Mouse (Mus musculus): ENCODE data around the gene Arhgap11a.

Arhgap11a gene

DNA sequence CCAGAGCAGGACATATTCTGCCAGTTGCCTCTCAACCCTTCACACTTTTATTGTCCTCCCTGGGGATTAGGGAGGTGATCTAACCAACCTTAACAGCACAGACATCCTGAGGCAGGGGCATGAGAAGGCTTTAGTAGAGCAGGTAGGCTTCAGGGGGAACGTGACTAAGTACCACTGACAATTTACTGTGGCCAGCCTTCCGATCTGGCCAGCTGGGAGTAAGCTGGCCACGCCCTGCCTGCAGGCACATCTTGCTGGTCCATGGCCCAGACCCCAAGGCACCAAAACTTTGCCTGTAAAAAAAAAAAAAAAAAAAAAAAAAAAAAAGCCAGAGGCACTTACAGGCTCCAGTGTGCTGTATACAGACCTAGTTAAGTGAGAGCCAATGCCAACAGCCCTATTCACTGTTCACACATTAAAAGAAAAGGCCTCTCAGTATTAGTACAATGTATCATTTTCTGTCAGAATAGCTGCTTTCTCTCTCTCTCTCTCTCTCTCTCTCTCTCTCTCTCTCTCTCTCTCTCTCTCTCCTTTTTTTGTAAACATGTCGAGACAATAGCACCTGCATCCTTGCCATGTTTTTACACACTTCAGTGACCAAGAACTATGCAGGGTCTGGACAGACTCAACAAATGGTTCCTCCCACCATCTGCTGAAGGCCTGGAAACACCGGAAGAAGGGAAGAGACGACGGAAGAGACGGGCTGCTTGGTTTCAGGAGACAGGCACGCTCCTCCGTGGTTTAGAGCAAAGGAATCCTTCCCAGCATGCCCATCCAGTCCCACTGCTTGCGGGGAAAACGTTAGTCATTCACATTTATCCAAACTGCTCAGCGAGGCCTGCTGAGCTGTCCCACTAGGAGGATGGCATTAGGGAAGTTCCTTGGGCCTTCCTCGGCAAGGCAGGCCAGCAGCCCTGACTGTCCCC is 30.5 kb downstream of the Arhgap11a start:
- no peak for DNase-seq

DNA sequence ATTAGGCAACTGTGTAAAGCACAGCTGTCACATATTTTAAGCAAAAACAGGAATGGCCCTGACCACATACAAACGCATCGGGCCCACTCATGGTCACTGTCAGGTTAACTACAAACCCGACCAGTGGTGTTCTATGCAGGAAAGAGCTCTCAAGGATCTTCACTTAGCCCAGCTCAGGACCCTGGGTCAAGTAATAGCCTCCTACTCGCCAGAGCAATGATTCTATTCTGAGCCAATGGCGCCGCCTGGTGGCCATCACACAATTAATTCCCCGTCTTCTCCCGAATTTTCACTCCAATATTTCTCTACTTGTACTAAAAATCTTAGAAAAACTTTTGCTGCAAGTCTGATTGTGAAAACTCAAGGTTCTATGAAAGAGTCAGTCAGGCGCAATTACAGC is 40.8 kb downstream of the Arhgap11a start:
- DNase-seq, result peak; percentile 58

DNA sequence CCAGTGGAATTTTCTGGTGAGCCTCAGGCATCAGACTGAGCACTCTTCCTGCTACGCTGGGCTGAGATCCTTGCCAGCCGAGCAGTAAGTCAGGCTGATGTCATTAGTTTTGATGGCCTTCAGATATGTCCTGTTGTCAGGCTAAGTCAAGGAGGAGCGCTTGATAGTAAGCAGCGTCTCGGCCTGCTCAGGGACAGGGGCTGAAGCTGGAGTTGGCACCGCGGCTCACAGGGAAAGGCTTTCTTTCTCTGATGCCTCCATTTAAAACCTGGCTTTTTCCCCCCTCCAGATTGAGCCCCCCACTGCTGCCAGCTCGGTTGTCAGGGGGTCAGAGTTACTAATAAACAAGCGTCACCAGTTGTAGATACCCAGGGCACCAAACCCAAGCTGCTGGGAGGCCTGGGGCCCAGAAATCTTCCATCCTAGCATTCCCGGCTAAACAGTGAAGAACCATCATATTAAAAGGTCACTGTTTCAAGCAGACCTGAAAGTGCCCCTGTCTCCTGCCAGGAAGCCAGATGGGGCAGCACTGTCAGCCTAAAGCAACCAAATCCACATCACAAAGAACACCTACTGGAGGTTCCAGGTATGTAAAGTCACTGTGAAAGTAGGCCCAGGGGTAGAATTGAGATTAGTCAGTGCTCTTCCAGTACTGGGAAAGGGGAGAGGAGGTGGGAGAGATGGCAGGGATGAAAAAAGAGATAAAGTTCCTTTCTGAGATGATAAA is 41.4 kb downstream of the Arhgap11a start:
- peak; percentile 50 for DNase-seq

DNA sequence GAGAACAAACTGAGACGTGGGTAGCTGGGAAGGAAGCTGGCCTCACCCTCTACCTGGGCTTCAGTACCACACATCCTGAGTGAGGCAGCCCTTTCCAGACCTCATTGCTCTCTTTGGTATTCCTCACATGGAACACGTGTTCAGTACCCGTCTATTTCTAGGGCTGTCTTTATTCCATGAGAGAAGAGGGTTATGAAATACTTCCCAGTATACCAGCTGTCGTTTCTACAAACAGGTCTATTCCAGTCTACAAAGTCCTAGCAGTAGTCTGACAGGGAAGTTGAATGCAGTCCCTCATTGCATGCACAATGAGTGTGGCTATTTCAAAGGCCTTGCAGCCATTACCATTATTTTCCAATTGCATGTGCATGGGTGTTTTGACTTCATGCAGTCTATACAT is 42.7 kb downstream of the Arhgap11a start:
- DNase-seq, result no peak

DNA sequence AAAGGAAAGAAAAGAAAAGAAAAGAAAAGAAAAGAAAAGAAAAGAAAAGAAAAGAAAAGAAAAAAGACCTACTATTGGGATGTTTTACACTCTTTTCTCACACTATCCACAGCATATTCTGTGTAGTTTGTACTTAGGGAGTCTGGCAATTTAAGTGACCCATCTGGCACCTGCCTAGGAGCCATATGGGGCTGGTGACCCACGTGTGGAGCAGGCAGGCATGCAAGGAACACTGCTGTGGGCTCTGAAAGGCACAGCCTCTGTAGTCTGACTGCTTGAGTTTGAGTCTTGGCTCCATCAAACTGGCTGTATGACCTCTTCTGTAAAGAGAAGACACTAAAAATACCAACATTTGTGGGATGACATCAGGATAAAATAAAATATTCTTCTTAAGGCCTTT is 44.7 kb downstream of the Arhgap11a start:
- peak; percentile 74 for DNase-seq

DNA sequence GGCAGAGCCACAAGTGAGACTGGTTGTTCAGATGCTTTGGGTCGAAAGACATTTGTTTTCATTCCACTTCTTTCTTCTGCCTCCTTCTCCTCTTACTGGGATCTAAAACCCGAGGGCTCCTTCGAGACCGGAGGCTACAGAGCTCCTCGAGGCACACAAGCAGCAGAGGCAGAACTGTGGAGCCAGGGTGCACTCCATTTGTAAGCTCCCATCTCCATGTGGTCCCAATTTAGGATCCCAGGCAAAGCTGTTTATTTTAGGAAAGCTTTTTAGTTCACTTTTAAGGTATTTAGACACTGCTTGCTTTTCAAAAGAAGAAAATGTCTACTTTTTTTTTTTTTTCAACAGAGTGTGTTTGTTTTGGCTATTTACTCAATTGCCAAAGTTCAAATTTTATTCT is 47.6 kb downstream of the Arhgap11a start:
- DNase-seq, result no peak

DNA sequence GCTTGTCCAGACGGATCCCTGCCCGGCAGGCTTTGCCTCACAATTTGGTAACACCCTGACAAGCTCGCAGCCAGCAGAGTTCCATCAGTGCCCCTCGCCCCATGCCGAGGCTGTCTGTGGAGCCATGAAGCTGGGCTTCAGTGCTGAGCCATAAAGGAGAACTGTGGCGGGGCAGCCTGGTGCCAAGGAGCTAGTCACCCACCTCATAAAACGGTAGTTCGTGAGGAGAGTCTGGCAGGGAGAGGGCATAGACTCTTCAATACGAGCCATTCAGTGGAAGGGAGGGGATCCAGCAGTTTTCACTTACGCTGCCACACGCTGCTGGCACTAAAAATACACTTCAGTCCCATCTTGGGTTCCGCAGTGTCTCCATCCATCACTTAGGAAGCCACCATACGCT is 49.9 kb downstream of the Arhgap11a start:
- DNase-seq, result no peak

DNA sequence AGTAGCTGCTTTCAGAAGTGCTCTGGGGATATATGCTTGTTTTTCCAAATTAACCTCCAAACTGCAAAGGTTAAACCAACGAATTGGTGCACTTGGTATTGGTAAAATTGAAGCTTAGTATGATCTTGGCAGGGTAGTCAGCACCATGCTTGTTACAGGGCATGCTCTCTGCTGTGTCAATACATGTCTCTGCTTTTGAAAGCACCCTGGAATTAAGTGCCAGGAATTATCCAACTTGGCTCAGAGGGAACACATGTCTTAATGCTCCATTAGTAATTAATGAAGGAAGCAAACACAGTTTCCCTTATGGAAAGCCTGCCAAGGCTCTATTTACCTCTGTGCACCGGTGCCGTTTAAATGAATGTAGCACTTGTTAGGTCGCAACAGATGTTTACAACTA is 53.3 kb downstream of the Arhgap11a start:
- DNase-seq, result no peak

DNA sequence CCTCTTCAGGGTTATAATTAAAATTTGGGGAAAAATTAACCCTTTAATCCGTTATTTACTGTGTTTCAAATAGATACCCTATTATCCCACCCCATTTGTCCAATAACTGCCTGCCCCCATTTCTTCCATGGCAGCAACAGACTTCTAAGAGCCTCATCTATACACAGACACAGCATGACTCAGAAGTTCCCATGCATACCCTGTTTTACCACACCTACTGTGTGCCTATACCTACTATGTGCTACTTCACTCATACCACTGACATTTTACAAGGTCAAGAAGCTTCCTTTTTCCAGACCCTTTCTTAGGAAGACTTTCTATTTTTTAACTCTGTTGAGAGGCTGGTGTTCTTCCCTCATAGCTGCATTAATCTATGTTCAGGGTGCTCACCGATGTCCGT is 54.9 kb downstream of the Arhgap11a start:
- DNase-seq, result no peak

DNA sequence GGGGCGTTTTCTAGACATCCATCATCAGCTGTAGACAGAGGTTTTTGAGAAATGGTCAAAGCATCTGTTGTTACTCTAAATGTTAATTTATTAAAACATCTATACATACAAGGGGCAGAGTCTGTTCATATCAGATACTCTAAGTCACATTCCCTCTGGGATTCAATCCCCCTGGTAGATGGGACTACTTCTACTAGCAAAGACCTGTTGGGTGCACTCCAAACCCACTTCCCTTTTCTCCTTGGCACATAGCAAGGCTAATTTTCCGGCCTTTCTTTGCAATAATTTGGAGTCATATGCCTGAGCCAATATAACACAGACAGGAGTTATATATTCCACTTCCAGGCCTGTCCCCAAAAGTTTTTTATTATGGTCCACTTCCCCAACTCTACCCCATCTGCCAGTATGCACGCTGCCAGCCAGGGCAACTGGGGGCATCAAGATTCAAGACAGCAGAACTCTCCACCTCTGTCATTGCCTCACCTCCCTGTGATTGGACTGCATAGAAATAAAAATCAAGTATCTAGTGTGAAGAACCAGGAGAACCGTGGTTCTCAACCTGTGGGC is 59.6 kb downstream of the Arhgap11a start:
- DNase-seq, result no peak

DNA sequence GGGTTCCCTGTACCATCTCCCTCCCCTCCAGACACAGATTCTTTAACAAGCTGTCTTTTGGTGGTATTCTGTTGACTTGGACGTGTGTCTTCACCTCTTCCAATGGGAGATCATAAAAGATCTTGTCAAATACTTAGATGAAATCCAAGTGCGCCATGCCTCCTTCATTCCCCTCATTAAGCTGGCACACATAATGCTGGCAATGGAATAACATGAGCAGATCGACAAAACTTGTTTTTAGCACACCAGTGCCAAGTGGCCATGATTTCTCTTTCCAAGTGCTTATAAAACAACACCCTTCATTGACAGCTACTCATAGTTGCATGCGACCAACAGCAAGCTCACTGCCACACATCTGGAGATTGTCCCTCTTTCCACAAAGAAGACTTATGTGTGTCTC is 60.6 kb downstream of the Arhgap11a start:
- no peak for DNase-seq

DNA sequence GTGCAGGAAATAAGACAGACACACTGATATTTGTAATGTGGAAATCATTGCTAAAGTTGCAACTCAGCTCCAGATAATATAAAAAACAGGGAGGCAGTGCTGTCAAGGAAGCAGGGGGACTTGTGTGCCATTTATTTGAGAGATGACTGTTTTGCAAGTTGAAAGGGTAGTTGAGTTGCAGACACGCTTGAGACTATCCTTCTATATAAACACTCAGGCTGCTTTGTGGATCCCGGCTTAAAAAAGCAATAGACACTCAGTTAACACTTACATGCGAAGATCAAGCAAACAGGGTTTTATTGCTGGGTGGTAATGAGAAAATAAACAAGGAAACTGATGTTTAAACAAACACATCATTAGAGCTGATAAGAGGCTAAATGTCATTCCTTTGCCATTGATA is 63.6 kb downstream of the Arhgap11a start:
- no peak for DNase-seq

DNA sequence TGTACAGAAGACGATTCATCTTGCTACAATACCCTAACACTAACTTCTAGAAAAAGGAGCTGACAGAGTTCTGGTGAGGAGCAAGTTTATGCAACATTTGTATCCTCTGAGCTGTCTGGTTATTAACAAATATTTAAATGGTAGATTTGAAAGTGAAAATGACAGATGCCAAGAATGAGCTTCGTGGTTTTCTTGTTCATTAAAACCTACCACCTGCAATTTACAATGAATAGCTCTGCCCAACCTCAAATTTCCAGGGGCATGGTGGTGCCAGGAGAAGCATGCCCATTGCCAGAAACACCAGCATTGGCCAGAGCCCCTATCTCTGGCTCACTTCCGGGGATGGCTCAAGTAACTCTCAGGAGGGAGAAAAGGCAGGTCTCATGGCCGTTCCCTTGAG is 66.9 kb downstream of the Arhgap11a start:
- DNase-seq, result no peak
